Mouse (Mus musculus) kidney, adult 2 months (tissue): Measurements from ENCODE around the gene Tpcn1.

Experiments
- CTCF ChIP-seq: fragments of 200-500 bp; conservative IDR thresholded peaks from 2 replicates; pipeline ENCODE4 v1.5.1; 2011; ENCODE audit warnings: low read depth, mild to moderate bottlenecking, control low read depth, low read length, moderate library complexity, mixed read lengths; ENCODE audit not compliant: insufficient read depth, insufficient read length
- POLR2A ChIP-seq: fragments of 200-500 bp; IDR thresholded peaks from one replicate; pipeline ENCODE4 v1.6.1; 2011; ENCODE audit warnings: low read depth, low read length, control low read depth

DNA sequence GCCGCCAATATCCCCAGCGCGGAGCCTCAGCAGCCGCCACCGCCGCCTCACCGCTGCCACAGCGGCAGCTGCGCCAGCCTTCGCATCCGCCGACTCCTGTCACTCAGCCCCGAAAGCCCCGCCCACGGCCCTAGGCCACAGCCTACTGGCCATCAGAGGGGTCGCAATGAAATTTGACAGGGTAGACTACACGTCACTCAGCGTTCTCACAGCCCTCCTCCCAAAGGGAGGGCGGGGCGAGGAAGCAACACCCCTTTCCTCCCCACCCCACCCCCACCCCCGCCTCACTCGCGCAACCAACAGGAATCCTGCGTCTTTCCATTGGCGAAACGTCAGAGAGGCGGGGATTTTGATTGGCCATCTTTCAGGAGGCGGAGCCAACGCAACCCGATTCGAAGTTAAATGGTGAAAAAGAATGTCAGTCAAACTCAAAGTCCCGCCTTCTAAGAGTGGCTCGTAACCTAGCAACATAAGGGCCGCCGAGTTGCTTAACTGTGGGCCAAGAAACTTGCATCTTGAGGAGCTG, at the start of gene Tpcn1, which contains the start of gene Iqcd:
- no peak for TF ChIP-seq CTCF
- TF ChIP-seq POLR2A, result peak; percentile 95
